Mouse (Mus musculus) lung, postnatal 14 days (tissue): Measurements from ENCODE around the gene Galnt2.

Source experiments
- DNase-seq: peaks from one replicate; pipeline ENCODE4 v3.0.0; 2021

The Galnt2 gene

GRCm38 (mm10) chr8:124331706-124332105 lies 100.5 kb downstream of the Galnt2 start:
- DNase-seq: no peak

DNA sequence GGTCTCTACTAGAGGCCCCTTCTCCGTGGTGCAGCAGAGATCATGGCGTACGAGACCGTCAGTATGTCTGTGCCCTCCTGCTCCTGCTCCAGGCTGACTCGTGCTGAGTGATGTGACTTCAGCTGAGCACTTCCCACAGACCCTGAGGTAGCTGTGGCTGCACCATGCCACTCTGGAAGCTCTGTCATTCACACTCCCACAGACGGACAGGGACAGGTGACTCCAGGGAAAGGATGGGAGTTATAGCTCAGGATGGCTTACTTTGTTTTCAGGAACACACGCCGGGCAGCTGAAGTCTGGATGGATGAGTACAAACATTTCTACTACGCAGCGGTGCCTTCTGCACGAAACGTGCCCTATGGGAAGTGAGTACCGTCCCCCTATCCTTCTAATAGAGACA lies 105.1 kb downstream of the Galnt2 start:
- no peak for DNase-seq

GRCm38 (mm10) chr8:124339742-124340141 lies 108.6 kb downstream of the Galnt2 start:
- DNase-seq: no peak

DNA sequence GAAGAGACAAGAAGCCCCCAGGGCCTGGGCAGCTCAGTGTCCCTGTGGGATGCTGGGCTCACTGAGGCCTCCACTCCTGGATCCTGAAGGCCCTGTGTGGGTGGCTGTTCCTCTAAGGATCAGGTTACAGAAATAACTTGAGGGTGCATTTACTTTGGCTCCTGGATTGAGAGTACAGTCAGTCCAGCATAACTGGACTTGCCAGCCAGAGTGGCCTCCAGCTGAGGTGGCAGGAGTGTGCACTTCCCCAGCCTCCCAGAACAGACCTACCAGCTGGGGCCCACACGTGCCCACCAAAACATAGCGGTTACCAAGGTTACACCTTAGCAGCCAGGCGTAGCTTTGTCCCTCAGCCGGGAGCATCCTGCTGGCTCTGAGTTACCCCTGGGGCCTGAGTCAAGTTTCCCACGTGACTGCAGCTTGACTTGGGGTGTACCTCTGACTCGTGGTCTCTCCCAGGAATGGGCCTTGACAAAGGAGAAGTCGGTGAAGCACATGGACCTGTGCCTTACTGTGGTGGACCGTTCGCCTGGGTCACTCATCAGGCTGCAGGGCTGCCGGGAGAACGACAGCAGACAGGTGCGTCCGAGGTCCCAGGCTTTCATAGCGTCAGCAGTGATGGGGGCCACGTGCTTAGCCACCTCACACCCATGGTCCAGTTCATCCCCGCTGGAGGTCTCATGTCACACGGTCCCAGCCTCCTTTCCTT lies 109.3 kb downstream of the Galnt2 start:
- no peak for DNase-seq

GRCm38 (mm10) chr8:124343151-124343550 lies 112.0 kb downstream of the Galnt2 start:
- DNase-seq: no peak

- no peak for DNase-seq
These were observed 112.8 kb downstream of the Galnt2 start for GRCm38 (mm10) chr8:124343991-124344390.

GRCm38 (mm10) chr8:124345098-124345497 lies 113.9 kb downstream of the Galnt2 start:
- DNase-seq: no peak

- peak; percentile 76 for DNase-seq
These were observed 115.8 kb downstream of the Galnt2 start for GRCm38 (mm10) chr8:124346852-124347523.

DNA sequence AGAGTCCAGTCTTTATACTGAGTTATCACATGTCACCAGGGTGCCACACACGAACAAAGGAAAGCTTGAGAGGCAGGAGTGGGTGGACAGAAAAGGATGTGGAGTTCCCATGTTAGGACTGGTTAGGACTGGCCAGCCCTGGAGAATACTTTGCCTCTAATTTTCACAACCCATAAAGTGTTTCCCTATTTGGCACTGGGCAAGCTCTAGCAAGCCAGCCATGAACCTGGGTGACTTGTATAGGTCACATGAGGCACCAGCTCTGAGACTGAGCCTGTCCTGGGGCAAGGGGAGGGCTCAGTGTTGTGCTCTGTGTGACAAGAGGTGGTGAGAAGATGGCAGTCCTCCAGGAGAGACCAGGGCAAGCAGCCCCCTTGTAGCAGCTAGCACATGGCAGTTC lies 116.9 kb downstream of the Galnt2 start:
- no peak for DNase-seq

DNA sequence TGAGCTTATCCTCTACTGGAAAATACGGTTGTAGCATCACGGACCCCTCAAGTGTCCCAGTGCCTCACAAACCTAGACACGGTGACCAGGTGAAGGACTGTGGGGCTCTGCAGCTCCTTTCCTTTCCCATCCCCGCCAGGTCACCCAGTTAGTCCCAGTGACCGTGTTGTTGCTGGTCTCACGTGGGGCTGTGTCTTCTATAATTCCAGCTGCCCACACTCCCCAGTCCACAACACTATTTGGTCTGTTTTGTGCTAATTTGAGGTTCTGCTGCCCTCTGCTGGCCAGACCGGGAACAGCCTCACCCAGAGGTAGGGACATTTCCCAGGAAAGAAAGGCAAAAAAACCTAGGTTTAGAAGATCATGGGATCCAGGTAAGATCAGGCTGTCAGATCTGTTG lies 118.5 kb downstream of the Galnt2 start:
- peak; percentile 88 for DNase-seq

GRCm38 (mm10) chr8:124351636-124352035 lies 120.4 kb downstream of the Galnt2 start:
- DNase-seq: no peak

DNA sequence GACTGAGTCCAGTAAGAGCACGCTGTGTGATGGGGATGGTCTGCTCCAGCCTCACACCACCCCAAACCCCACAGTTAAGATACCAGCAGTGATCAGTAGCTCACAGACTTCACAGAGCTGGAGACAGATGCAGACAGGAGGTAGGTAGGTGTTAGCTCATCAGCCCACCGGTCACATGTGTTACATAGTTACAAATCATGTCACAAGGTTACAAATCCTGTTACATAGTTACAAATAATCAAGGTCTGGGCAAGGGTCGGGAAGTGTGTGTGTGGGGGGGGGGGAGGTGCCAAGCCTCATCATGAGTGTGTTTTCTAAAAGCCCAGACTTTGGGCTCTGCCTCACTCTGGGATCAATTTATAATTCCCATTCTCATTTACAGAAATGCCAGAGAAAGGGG lies 129.7 kb downstream of the Galnt2 start:
- no peak for DNase-seq

DNA sequence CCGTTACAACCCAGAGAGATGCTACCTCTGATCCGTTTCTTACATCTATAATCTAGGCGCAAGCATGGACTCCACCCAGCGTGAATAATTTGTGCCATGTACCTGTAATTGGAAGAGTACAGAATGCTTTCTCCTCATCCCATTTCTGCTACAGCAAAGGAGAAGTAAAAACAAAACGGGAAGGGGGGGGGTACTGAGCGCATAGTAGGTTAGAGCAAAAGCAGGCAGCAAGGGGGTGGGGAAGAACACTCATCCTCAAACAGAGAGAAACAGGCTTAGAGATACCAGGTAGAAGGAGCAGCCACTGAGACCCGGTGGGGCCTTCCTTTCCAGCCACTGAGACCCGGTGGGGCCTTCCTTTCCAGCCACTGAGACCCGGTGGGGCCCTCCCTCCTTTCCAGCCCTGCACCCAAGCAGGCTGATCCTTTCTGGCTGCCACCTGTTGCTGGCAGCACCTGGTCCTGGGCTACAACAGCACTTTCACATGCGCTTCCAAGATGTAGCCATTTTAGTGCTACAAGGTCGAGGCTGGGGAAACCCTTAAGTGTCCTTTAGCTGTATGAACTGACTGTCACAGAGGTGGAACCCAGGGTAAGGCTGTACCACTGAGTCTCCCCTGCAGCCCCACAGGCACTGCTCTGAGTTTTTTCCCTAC lies 130.7 kb downstream of the Galnt2 start:
- DNase-seq: no peak

GRCm38 (mm10) chr8:124362589-124362988 lies 131.4 kb downstream of the Galnt2 start:
- no peak for DNase-seq

DNA sequence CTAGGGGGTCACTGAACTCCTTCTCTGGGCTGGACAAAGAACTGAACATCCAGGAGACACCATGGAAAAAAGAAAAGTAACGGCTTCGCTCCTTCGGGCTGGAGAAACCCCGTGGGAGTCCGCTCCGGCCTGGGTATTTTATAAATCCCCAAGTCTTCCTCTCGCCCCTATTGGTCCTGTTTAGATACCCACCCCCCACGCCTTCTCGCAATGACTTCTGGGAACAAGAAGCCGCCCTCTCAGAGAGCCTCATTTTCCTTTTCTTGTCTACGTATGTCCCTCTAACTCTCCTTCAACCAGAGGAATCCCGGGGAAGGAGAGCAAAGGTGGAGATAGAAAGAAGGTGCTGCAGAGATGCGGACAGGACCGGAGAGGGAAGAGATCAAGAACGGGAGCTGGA lies 132.1 kb downstream of the Galnt2 start:
- no peak for DNase-seq

GRCm38 (mm10) chr8:124368213-124368612 lies 137.0 kb downstream of the Galnt2 start:
- peak; percentile 77 for DNase-seq

DNA sequence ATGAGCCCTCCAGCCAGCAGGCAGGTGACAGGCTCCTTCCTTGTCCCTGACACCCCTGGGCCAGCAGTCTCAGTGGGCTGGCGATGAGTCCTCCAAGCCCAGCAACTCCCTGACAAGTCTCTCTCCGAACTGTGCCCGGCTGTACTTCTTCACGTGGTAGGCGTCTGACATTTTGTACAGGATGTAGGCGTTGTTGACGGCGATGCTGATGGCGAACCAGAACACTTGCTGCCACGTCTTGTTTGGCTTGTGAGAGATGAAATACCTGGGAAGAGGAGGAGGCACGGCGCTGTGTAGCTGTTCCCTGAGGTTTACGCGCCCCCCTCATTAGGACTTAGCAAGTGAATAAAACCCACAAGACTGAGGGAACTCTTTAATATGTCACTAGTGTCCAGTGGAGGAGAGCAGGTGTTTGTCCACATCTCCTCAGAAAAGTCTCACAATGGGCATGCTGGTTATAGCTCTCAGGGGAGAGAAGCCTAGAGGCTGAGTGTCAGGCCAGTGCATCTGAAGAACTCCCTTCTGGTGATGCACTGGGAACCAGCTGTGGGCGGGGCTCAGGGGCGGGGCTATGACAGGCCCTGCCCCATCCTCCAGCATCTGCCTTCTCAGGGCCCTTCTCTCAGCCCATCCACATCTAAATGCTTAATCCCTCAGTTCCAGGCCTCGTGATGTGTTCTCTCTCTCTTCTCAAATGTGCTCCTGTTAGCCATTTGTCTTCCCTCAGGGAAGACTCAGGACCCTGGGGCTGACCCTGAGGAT lies 139.4 kb downstream of the Galnt2 start:
- no peak for DNase-seq

DNA sequence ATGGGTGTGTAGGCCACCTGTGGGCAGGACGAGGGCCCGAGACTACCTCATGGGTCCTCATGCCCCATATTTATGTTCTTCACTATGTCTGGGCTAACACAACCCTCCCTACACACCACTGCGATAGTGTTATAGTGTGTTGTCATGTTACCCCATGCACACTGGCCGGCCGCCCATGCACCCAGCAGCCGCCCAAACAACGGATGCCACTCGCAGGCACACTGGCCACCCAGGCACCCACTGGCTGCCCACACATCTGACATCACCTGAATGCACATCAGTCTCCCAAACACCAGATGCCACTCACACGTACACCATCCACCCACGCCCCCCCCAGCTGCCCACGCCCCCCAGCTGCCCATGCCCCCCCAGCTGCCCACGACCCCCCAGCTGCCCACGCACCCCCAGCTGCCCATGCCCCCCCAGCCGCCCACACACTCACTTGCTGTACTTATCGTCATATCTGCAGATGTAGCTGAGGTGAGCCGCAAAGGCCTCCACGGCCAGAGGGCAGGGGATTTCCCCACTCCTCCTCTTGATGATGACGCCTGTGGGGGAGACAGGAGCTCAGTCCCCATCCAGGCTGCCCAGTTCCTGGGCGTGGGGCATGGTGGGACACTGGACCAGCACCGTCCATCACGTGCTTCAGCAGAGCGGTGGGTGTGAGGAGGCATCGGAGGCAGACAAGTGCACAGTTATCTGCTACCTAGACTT lies 140.4 kb downstream of the Galnt2 start:
- DNase-seq: no peak

DNA sequence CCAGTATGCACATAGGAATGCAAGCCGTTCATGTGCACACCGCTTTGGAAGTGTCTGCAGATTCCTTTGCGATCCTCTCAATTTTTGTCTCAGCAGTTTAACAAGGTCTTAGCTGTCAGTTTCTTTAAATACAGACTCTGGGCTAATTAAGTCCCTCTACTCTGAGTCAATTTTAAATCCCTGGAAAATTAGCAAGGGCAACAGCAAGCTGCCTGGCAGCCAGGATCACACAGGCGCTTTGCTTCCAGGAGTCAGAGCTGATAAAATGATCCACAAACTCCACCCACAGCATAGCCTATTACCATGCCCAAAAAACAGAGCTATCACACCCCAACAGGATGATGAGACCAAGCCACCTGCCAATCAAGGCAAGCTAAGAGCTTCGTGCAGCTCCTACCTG lies 142.6 kb downstream of the Galnt2 start:
- DNase-seq: no peak

GRCm38 (mm10) chr8:124375168-124375567 lies 144.0 kb downstream of the Galnt2 start:
- DNase-seq: no peak

DNA sequence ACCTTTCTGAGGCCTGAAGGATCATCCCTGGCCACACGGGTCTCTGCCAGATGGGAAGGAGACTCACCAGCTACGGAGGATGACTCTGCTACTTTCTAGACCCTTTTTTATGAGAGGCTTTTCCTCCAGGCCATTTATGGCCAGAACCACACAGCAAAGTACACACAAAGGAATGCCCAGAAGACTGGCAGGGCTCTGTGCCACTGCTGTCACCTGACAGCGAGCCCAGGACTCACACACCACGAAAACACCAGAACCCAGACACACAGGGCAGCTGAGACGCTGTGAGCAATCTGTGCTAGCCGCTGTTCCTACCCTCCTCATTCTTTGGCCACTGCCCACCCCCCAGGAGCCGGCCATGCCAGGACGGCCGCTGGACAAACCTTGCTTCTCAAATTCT lies 144.5 kb downstream of the Galnt2 start:
- no peak for DNase-seq

GRCm38 (mm10) chr8:124376406-124376805 lies 145.2 kb downstream of the Galnt2 start:
- no peak for DNase-seq

- DNase-seq: no peak
These were observed 148.1 kb downstream of the Galnt2 start for GRCm38 (mm10) chr8:124379289-124379688.
